Mouse (Mus musculus): ENCODE measurements around the gene Txnip. TPM values are rescaled to one million over a fixed set of nuclear protein-coding genes. Genes with fewer than 3 reads are reported as not detected.
"Not testable (repeated sequence)": the region's sequence is repeated elsewhere in the genome, so short reads cannot be mapped to it uniquely, and the experiment has no call there.

Gene Txnip
- 42.6 TPM for polyA plus RNA-seq (2012; fragmentation: generic; extraction: Trizol)

DNA sequence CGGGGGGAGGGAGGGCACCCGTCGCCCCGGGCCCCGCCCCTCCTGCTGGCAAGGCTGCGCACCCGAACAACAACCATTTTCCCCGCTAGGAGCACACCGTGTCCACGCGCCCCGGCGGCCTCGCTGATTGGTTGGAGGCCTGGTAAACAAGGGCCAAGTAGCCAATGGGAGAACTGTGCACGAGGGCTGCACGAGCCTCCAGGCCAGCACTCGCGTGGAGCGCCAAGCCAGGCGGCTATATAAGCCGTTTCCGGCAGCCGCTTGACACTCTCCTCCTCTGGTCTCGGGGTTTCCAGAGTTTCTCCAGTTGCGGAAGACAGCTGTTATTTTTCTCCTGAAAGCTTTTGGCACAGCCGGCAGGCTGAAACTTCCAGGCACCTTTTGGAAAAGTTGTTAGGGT, at the start of gene Txnip:
Gene Txnip, plus strand, starts transcription at position 264 of the 400 bp plus-strand sequence.
- H3K4me2 ChIP-seq (ENCODE audit: low read depth), result peak within 1 kb of the TSS; percentile 98
- no peaks in the 10 kb centered on the region for H3K27me3 ChIP-seq (ENCODE audit: control insufficient read depth, insufficient read depth, insufficient read length)
- H3K79me2 ChIP-seq (ENCODE audit: control insufficient read depth, insufficient read depth), result peaks cover 9% of the 10 kb centered on the region
- peak in 1 of 3 experiments; percentile 29 for TF ChIP-seq MYOG (IDR thresholded peaks at IDR 0.05; ENCODE audit: control insufficient read depth in 1 of 3, insufficient read depth in 1 of 3, insufficient read length in 2 of 3, low read depth in 2 of 3)
- peak; percentile 64 for TF ChIP-seq MAX (IDR thresholded peaks at IDR 0.05; ENCODE audit: low read depth)
- no peak for TF ChIP-seq REST (IDR thresholded peaks at IDR 0.05; ENCODE audit: insufficient read depth, insufficient read length)
- TF ChIP-seq CEBPB (IDR thresholded peaks at IDR 0.05; ENCODE audit: insufficient read depth, poor library complexity, severe bottlenecking), result no peak
- peak; percentile 97 for TF ChIP-seq SRF (IDR thresholded peaks at IDR 0.05; ENCODE audit: control insufficient read depth, insufficient read length, low read depth)
- TF ChIP-seq POLR2A (IDR thresholded peaks at IDR 0.05; ENCODE audit: insufficient read length, low read depth), result peak; percentile 65
- peak; percentile 18 for TF ChIP-seq USF1 (IDR thresholded peaks at IDR 0.05; ENCODE audit: low read depth)
- TF ChIP-seq POLR2AphosphoS2 (IDR thresholded peaks at IDR 0.05; ENCODE audit: insufficient read length, low read depth), result peak; percentile 88
- no peak within 1 kb of the TSS for H3ac ChIP-seq (ENCODE audit: control insufficient read depth, insufficient read length)
- peak within 1 kb of the TSS; percentile 71 for H3K4me3 ChIP-seq
- H3K36me3 ChIP-seq (ENCODE audit: control insufficient read depth, insufficient read depth), result peaks cover 12% of the 10 kb centered on the region

GRCm38 (mm10) chr3:96507966-96508365, 49.8 kb upstream of the Txnip start:
- not testable (repeated sequence) for H3K4me3 ChIP-seq; H3K27me3 ChIP-seq (ENCODE audit: control insufficient read depth, insufficient read depth, insufficient read length); H3K36me3 ChIP-seq (ENCODE audit: control insufficient read depth, insufficient read depth); H3ac ChIP-seq (ENCODE audit: control insufficient read depth, insufficient read length); H3K4me2 ChIP-seq (ENCODE audit: low read depth); H3K79me2 ChIP-seq (ENCODE audit: control insufficient read depth, insufficient read depth)

- TF ChIP-seq TCF3 (IDR thresholded peaks at IDR 0.05; ENCODE audit: insufficient read length, low read depth), result no peak
- no peak for TF ChIP-seq POLR2AphosphoS2 (IDR thresholded peaks at IDR 0.05; ENCODE audit: insufficient read length, low read depth)
- no peak for TF ChIP-seq E2F4 (IDR thresholded peaks at IDR 0.05; ENCODE audit: insufficient read depth)
- no peak for TF ChIP-seq SRF (IDR thresholded peaks at IDR 0.05; ENCODE audit: control insufficient read depth, insufficient read length, low read depth)
- Histone ChIP-seq H3K4me2 (ENCODE audit: low read depth) (no peak overlapping the region), H3K4me3 (no peak overlapping the region), H3K36me3 (ENCODE audit: control insufficient read depth, insufficient read depth) (no peaks in the 10 kb centered on the region), H3K79me2 (ENCODE audit: control insufficient read depth, insufficient read depth) (no peaks in the 10 kb centered on the region), H3ac (ENCODE audit: control insufficient read depth, insufficient read length) (no peak overlapping the region), H3K27me3 (ENCODE audit: control insufficient read depth, insufficient read depth, insufficient read length) (no peaks in the 10 kb centered on the region)
These were observed 37.6 kb upstream of the Txnip start for GRCm38 (mm10) chr3:96520171-96520570.

DNA sequence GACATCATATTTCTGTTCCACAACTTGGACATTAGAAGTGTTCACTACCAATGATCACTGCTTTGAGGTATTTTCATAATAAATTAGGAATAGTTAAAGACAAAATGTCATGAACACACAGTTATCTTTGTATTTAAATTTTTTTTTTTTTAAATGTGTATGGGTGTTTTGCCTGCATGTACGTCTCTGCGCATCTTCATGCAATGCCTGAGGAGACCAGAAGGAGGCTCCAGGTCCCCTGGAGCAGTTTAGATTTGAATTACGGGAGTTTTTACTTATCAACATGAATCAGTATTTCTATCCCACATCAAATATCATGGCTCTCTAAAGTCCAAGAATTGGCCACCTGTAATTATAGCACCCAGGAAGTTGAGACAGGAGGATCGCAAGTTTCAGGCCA, 35.6 kb upstream of the Txnip start:
- H3K4me3 ChIP-seq, result no peak overlapping the region
- H3K27me3 ChIP-seq (ENCODE audit: control insufficient read depth, insufficient read depth, insufficient read length), result no peaks in the 10 kb centered on the region
- H3K79me2 ChIP-seq (ENCODE audit: control insufficient read depth, insufficient read depth), result no peaks in the 10 kb centered on the region
- no peak overlapping the region for H3ac ChIP-seq (ENCODE audit: control insufficient read depth, insufficient read length)
- no peak overlapping the region for H3K4me2 ChIP-seq (ENCODE audit: low read depth)
- no peak for TF ChIP-seq MYOG (IDR thresholded peaks at IDR 0.05; ENCODE audit: control insufficient read depth in 1 of 3, insufficient read depth in 1 of 3, insufficient read length in 2 of 3, low read depth in 2 of 3)
- no peak for TF ChIP-seq TCF3 (IDR thresholded peaks at IDR 0.05; ENCODE audit: insufficient read length, low read depth)
- no peaks in the 10 kb centered on the region for H3K36me3 ChIP-seq (ENCODE audit: control insufficient read depth, insufficient read depth)

DNA sequence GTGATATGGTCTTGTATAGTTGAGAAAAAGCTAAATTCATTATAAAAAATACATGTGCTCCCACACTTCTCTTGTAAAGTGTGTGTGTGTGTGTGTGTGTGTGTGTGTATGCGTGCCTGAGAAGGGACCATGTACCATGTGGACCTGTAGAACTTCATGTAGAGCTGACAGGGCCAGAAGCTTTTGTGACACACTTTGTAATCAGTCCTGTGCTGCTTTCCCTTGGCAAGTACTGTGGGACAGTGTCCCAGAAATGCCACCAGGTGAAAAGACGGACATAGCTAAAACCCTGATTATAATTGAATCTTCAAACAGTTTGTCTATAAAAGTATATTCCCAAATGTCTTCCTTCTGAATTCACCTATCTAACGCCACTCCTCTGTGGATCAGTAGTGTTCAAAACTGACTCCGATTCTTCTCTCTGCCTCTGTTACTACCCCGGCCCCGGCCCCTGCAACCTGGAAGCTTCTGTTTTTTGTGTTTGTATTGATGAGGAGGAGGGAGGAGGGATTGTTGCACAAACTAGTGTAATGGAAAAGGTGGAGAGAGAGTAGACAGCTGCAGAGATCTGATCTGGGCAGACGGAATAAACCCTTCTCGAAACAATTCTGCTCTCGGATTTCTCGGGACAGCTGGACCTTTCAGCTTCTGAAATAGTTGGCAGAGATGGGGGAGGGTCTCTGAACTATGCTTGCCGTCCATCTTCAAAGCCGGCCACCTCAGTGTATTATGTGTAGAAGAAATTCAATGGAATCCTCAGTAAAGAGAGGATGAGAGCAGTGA, 33.5 kb upstream of the Txnip start:
- no peaks in the 10 kb centered on the region for H3K36me3 ChIP-seq (ENCODE audit: control insufficient read depth, insufficient read depth)
- peak overlapping the region; percentile 77 for H3K4me2 ChIP-seq (ENCODE audit: low read depth)
- H3ac ChIP-seq (ENCODE audit: control insufficient read depth, insufficient read length), result no peak overlapping the region
- peak overlapping the region; percentile 35 for H3K4me3 ChIP-seq
- TF ChIP-seq TCF12 (IDR thresholded peaks at IDR 0.05; ENCODE audit: insufficient read depth, poor library complexity, severe bottlenecking) (peak; percentile 59), MAX (IDR thresholded peaks at IDR 0.05; ENCODE audit: low read depth) (no peak), MYOG (IDR thresholded peaks at IDR 0.05; ENCODE audit: control insufficient read depth in 1 of 3, insufficient read depth in 1 of 3, insufficient read length in 2 of 3, low read depth in 2 of 3) (peak in 2 of 3 experiments; percentile 59 to 89), MYOD1 (IDR thresholded peaks at IDR 0.05; ENCODE audit: control insufficient read depth in 1 of 3, insufficient read length in 2 of 3, low read depth in 2 of 3) (peak; percentile 53 to 78 (median 73)), POLR2A (IDR thresholded peaks at IDR 0.05; ENCODE audit: insufficient read length, low read depth) (no peak), USF1 (IDR thresholded peaks at IDR 0.05; ENCODE audit: low read depth) (no peak)
- no peaks in the 10 kb centered on the region for H3K79me2 ChIP-seq (ENCODE audit: control insufficient read depth, insufficient read depth)
- H3K27me3 ChIP-seq (ENCODE audit: control insufficient read depth, insufficient read depth, insufficient read length), result no peaks in the 10 kb centered on the region

- Histone ChIP-seq H3ac (ENCODE audit: control insufficient read depth, insufficient read length) (no peak within 1 kb of the TSS), H3K27me3 (ENCODE audit: control insufficient read depth, insufficient read depth, insufficient read length) (no peaks in the 10 kb centered on the region), H3K4me3 (peak within 1 kb of the TSS; percentile 35), H3K4me2 (ENCODE audit: low read depth) (peak within 1 kb of the TSS; percentile 77), H3K79me2 (ENCODE audit: control insufficient read depth, insufficient read depth) (no peaks in the 10 kb centered on the region), H3K36me3 (ENCODE audit: control insufficient read depth, insufficient read depth) (no peaks in the 10 kb centered on the region)
- TF ChIP-seq USF1 (IDR thresholded peaks at IDR 0.05; ENCODE audit: low read depth), result no peak
- no peak for TF ChIP-seq POLR2A (IDR thresholded peaks at IDR 0.05; ENCODE audit: insufficient read length, low read depth)
- TF ChIP-seq MAX (IDR thresholded peaks at IDR 0.05; ENCODE audit: low read depth), result no peak
- TF ChIP-seq REST (IDR thresholded peaks at IDR 0.05; ENCODE audit: insufficient read depth, insufficient read length), result no peak
- peak; percentile 15 for TF ChIP-seq TCF12 (IDR thresholded peaks at IDR 0.05; ENCODE audit: insufficient read depth, poor library complexity, severe bottlenecking)
- TF ChIP-seq CEBPB (IDR thresholded peaks at IDR 0.05; ENCODE audit: insufficient read depth, poor library complexity, severe bottlenecking), result no peak
- TF ChIP-seq MYOD1 (IDR thresholded peaks at IDR 0.05; ENCODE audit: control insufficient read depth in 1 of 3, insufficient read length in 2 of 3, low read depth in 2 of 3), result peak in 1 of 3 experiments; percentile 72
- no peak for TF ChIP-seq SRF (IDR thresholded peaks at IDR 0.05; ENCODE audit: control insufficient read depth, insufficient read length, low read depth)
- no peak for TF ChIP-seq TCF3 (IDR thresholded peaks at IDR 0.05; ENCODE audit: insufficient read length, low read depth)
- TF ChIP-seq MYOG (IDR thresholded peaks at IDR 0.05; ENCODE audit: control insufficient read depth in 1 of 3, insufficient read depth in 1 of 3, insufficient read length in 2 of 3, low read depth in 2 of 3), result peak in 2 of 3 experiments; percentile 67 to 69
- TF ChIP-seq POLR2AphosphoS2 (IDR thresholded peaks at IDR 0.05; ENCODE audit: insufficient read length, low read depth), result no peak
- TF ChIP-seq E2F4 (IDR thresholded peaks at IDR 0.05; ENCODE audit: insufficient read depth), result no peak
These were observed 32.8 kb upstream of the Txnip start, which contains the start of gene Hfe2 for GRCm38 (mm10) chr3:96524914-96525313. Gene Hfe2, plus strand, starts transcription at chr3:96525172.

Measured in myocyte (in vitro differentiated cells).